Mouse (Mus musculus) thymus, postnatal 4 days (tissue): ENCODE results near the gene Chpf2.

Experiments used
- DNase-seq: peaks from one replicate; pipeline ENCODE4 v3.0.0; 2021

Chpf2 gene

GRCm38 (mm10) chr5:24605321-24605979 lies 18.9 kb downstream of the Chpf2 start:
- DNase-seq: no peak

- no peak for DNase-seq
These were observed 19.6 kb downstream of the Chpf2 start for GRCm38 (mm10) chr5:24605980-24606665.

GRCm38 (mm10) chr5:24609388-24609787 lies 22.8 kb downstream of the Chpf2 start:
- no peak for DNase-seq

DNA sequence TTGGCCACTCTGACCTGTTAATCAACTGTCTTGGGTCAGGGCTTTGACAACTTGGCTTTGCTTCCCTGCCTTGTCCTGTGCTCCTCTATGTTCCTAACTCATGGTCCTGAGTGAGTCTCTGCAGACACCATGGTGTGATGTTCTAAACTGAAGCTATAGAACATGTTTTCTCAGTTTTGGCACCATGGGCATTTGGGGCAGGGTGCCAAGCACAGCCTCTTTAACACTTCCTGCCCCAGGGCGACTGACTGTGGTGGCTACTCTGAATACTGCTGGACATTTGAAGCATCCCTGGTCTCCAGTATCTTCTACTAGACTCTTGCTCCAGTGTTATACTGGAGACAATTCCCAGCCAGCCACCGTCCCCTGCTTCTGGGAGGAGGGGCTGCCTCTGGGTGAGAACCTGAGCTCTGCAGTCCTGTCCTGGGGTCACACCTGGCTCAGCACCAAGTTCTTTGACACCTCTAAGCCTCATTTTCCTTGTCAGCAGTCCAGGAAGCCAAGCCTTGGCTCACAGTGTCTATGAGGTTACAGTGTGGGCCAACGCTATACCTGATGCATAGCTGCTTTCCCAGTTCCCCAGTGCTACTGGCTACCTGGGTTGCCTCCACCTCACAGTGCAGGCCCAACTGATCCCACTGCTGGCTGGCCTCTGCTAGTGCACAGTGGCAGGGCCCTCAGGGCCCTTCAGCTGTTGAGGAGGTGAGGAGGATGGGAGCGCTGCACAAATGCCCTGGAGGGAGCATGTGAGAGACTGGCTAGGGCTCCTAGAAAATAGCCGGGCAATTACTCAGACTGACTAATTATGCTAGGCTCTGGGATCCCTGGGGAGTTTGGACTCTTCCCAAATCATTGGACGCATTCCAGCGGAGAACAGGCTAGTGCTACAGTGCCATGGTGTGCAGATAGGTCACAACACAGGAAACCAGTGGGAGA lies 25.1 kb downstream of the Chpf2 start:
- DNase-seq: no peak

GRCm38 (mm10) chr5:24612302-24612649 lies 25.7 kb downstream of the Chpf2 start:
- DNase-seq: no peak

DNA sequence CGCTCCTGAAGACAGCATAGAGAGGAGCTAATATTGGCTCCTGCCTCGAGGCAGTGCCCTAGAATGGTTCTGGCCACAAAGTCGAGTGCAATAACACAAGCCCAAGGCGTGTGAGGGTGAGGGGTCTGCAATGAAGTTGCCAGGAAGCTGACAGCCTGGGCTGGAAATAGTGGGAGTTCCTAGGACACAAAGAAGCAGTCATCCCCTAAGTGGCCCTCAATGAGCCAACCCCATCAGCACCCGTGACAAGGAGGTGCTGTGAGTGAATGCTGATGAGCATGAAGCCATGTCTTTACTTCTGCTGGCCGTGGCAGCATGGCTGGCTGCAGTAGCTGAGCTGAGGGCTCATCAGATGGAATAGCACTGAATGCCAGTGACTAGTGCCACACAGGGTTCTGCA lies 28.6 kb downstream of the Chpf2 start:
- no peak for DNase-seq

DNA sequence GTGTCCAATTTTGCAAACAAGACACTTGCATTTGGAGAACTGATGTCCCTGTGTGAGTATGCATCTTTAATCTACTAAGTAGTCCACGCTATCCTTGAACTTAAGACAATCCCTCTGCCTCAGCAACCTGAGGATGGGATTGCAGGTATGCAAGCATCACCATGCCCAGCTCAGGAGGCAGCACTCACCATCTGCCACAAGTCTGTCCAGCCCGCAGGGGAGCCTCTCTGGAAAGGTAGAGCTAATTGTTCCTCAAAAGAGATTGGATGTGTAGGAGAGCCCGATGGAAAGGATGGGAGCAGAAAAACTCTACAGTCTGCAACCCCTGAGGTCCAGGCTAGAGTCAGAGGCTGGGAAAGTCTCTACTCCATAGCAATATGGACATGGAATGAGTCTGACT lies 32.4 kb downstream of the Chpf2 start:
- no peak for DNase-seq

GRCm38 (mm10) chr5:24620116-24620515 lies 33.6 kb downstream of the Chpf2 start:
- no peak for DNase-seq

DNA sequence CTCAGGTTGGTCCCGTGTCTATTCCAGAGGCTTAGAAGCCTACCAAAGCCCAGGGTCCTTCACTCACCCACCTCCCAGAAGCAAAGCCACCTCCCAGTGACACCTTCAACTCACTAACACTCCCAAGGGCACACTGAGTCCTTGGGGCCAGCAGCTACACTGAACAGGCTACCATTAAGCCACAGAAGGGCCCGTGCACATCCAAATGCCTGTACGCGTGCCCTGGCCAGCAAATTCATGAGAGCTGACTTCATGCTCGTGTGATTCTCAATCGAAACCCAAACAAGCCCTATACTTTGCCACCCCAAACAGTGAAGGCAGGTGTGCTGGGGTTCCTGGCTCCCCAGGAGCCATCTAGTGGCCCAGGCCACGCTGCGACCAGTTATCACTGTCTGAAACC lies 34.1 kb downstream of the Chpf2 start:
- DNase-seq: no peak

GRCm38 (mm10) chr5:24622386-24623040 lies 36.0 kb downstream of the Chpf2 start:
- DNase-seq: no peak

- no peak for DNase-seq
These were observed 36.8 kb downstream of the Chpf2 start for GRCm38 (mm10) chr5:24623041-24623985.

DNA sequence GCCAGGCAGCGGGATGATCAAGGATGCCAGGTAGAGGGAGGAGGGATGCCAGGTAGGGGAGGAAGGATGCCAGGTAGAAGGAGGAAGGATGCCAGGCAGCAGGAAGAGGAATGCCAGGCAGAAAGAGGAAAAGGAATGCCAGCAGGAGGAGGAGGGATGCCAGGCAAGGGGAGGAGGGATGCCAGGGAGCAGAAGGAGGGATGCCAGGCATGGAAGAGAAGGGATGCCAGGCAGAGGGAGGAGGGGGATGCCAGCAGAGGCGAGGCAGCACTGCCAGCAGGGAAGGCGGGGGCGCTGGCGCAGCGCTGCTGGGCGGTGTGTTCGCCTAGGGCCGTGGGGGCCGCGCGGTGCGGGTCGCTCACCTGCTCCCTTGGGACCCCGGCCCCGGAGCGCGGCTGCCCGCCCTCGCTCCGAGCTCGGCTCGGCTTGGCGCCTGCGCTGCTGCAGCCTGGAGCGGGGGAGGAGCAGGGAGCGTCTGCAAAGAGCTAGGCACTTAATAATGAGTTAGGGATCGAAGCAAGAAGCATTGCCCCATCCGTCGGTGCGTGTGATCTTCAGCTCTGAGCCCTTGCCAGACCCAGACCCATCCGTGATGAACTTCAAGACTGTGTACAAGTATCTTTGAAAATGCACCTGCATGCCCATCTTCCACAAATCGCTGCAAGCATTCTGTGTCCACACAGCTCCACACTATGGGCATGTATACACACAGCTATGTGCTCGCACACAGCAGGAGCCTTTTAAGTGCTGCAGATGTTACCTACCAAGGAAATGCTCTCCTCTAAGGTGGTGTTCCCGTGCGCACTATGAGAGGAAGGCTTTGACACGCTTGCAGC lies 37.7 kb downstream of the Chpf2 start, which contains the start of gene Smarcd3:
TSS of gene Smarcd3 (minus strand) at position 426 of the 836 bp plus-strand sequence.
- DNase-seq: peak; percentile 21

DNA sequence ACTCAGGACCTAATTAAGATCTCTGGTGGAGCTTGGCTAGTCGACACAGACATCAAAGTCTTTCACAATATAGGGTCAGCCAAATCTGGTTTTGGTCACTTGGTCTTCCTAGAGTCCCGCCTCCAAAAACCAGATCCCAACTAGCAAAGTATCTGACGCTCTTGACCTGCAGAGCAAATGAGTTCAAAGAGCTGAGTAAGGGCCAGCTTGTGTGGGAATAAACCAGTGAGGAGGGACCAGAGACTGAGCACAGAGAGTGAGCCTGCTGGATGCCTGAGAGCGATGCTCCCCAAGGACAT lies 38.2 kb downstream of the Chpf2 start:
- no peak for DNase-seq

GRCm38 (mm10) chr5:24629712-24630111 lies 43.2 kb downstream of the Chpf2 start:
- DNase-seq: no peak

GRCm38 (mm10) chr5:24635093-24635492 lies 48.6 kb downstream of the Chpf2 start:
- DNase-seq: no peak

DNA sequence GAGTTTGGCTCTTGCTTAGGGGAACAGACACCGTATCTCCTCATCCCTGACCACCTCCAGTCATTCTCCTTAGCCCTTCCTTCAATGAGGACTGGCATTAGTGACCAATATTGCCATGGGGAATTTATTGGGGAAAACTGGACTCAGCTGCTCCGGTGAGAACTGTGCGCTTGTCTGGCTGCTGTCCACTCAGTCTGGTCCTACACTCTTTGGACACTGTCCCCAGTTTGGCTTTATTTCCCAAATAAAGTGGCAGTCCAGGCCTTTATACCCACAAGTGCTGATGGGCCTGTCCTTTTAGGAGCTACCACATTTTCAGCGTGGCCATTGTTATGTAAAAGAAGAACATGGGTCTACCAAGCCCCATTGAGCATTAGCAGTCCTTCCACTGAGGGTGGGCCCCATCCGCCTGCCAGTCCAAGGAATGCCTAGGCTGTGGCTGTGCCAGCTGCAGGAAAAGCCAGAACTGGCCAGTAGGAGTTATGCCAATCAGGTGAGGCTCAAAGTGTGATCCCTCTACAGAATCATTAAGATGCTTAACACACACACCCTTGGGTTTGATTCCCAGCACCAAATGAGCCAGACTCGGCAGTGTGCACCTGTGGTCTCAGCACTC lies 49.1 kb downstream of the Chpf2 start:
- no peak for DNase-seq

DNA sequence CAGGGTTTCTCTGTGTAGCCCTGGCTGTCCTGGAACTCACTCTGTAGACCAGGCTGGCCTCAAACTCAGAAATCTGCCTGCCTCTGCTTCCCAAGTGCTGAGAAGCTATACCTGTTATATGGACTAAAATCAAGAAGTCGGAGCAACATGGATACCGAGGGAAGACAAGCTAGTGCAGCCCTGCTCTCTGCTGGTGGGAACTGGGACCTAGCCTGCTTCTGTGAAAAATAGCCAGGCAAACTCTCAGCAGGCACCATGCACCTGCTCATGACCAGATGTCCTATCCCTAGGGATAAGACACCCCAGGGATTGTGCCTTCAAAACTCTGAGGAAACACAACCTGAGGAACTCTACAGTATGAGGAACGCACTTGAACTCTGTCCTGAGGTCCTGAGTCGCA lies 50.4 kb downstream of the Chpf2 start:
- DNase-seq: no peak

- DNase-seq: no peak
These were observed 51.6 kb downstream of the Chpf2 start for GRCm38 (mm10) chr5:24638131-24638530.

DNA sequence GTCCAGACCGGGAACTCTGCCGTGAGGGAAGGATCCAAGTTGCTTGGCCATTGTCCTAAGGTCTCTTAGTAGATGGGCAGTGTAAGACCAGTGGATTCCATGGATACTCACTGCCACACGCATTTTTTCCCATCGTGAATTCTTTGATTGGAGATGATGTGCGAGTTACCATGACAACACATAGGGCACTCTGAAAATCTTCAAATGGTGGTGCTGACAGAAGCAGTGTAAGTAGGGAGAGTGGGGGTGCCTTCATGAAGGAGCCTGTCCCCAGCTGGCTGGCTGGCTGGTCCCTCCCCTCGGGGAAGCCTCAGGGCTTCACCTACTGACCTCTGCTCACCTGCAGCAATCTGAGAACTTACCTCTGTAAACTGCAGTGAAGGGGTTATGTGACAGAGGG lies 52.5 kb downstream of the Chpf2 start:
- no peak for DNase-seq
